Mouse (Mus musculus): ENCODE measurements around the gene Baiap2. TPM values are rescaled to one million over a fixed set of nuclear protein-coding genes. Genes with fewer than 3 reads are reported as not detected.

Gene Baiap2
- total RNA-seq, 2 experiments from 2014 or later, result 71.7 to 72.2 TPM

DNA sequence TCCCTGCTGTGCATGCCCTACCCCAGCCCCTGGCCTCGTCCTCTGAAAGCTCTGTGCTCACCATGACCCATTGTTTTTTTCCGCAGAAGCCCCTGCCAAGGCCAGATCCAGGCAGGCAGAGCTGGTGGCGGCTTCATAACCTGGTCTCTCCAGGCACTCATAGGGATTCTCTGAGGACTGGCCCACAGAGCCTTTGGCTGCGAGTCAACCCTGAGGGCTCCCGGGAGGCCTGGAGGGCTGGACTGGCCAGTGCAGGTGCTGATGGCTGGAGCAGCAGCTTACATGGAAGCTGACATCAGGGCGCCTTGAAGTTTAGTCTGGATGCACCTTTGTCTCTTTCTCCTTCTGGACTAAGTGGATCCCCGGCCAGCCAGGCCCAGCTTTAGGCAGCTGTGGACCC lies 24.0 kb upstream of the Baiap2 start:
- intact Hi-C loops (cut with DNase I), result no loop called here
- peak; percentile 11 for DNase-seq

GRCm38 (mm10) chr11:119919432-119919831 lies 23.1 kb upstream of the Baiap2 start:
- DNase-seq, result no peak
- intact Hi-C loops (cut with DNase I), result no loop called here

- intact Hi-C loops (cut with DNase I), result no loop called here
- peak; percentile 87 for DNase-seq
Measured at GRCm38 (mm10) chr11:119919897-119920296, 22.7 kb upstream of the Baiap2 start.

DNA sequence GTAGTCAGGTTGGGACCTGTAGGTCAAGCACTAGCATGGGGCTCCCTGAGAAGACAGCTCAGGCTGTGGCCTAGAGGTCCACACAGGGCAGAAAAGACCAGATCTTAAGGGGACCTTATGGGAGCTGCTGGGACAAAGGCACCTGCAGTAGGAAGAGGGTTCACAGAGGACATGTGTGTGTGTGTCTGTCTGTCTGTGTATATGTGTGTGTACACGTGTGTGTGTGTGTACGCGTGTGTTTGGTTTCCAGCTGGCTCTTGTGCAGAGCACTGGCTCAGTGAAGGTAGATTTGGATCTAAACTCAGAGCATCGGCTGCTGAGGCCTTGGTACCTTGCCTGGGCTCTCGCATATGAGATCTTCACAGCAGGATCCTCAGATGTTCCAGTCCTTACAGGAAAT lies 21.9 kb upstream of the Baiap2 start:
- intact Hi-C loops (cut with DNase I), result no loop called here

DNA sequence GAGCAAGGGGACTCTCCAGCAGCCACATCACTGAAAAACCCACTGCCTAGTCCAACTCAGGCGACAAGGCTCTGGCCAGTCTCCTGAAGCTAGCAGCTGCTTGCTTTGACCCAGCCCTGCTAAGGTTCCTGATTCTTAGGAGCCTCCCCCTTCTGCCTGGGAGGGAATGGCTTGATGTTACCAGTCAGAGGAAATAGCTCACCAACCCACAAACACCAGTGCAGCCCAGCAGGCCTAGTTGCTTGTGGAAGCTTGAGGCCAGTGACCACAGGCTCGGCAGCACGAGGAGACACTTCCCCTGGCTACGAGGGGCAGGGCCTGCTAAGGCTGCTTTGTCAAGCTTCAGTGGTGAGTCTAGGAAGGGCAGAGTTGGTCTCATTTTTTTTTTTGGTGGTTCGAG lies 17.4 kb upstream of the Baiap2 start:
- intact Hi-C loops (cut with DNase I), result no loop called here
- DNase-seq, result no peak

More for the DNA sequence above, 21.9 kb upstream of the Baiap2 start:
- no peak for DNase-seq

DNA sequence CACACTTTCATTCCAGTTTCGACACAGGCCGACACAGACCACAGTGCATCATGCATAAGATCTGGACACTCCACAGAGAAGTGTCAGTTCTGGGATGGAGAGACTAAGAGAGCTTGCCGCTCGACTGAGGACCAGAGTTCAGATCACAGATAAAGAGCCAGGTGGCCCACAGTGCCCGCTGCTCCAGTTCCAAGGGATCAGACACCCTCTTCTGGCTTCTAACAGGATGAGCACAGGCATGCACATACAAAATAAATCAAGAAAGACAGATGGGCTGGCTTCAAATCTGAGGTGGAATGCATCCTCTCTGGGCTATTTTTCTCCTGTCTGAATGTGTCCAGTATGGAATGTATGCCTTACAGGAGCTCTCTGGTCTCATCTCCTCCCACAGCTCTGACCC lies 15.8 kb upstream of the Baiap2 start:
- DNase-seq, result no peak
- intact Hi-C loops (cut with DNase I), result no loop called here

DNA sequence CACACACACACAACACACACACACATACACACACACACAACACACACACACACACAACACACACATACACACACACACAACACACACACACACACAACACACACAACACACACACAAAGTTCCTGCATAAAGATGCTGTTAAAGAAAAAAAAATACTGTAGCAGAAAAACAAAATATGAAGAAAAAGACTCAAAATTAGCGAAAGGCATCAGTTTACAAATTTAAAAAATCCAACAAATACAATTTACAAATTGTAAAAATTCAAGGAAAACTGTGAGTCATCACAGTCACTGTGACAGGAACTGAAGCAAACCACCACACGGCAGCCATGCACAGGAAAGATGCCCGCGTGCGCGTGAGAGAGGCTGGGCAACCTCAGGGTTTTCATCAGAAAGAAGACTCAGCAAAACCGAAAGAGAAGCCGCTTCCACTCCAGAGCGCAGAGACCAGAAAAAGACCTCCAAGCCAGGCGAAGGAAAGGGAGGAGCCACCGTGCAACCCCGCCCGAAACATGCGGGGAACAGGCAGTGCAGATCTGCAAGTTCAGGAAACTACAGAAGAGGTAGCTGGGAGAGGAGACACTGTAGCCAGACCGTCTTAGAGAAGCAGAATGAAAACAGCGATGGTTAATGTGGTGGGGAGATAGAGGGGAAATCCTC lies 14.4 kb upstream of the Baiap2 start:
- intact Hi-C loops (cut with DNase I), result no loop called here
- no peak for DNase-seq

- intact Hi-C loops (cut with DNase I), result no loop called here
Measured at GRCm38 (mm10) chr11:119929603-119930265, 12.8 kb upstream of the Baiap2 start.

GRCm38 (mm10) chr11:119931809-119932208 lies 10.8 kb upstream of the Baiap2 start:
- DNase-seq, result peak; percentile 62
- intact Hi-C loops (cut with DNase I), result no loop called here

More at GRCm38 (mm10) chr11:119929603-119930265, 12.8 kb upstream of the Baiap2 start:
- DNase-seq, result no peak

- intact Hi-C loops (cut with DNase I), result no loop called here
Measured at GRCm38 (mm10) chr11:119933142-119933541, 9.4 kb upstream of the Baiap2 start.

GRCm38 (mm10) chr11:119933819-119934583 lies 8.6 kb upstream of the Baiap2 start:
- DNase-seq, result no peak
- intact Hi-C loops (cut with DNase I), result no loop called here

More at GRCm38 (mm10) chr11:119933142-119933541, 9.4 kb upstream of the Baiap2 start:
- DNase-seq, result peak; percentile 66

DNA sequence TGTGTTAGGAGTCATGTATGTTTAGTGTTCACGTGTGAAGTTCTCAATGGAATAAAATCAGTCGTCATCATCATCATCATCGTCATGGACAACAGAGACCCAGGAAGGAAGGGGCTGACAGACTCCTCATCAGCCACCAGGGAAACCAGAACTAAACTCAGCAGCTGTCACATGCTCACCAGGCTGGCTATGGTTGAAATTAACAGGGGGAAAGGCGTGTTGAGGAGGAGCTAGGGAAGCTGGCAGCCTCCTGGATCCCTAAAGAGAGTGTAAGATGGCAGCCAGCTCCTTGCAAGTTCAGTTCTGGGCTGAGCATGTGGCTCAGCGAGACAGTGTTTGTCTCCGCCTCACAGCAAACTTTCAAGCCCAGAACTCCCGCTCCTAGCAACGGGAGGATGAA lies 7.8 kb upstream of the Baiap2 start:
- intact Hi-C loops (cut with DNase I), result no loop called here
- no peak for DNase-seq

- peak; percentile 80 for DNase-seq
- intact Hi-C loops (cut with DNase I), result no loop called here
Measured at GRCm38 (mm10) chr11:119935457-119935856, 7.1 kb upstream of the Baiap2 start.

GRCm38 (mm10) chr11:119936456-119936855 lies 6.1 kb upstream of the Baiap2 start:
- intact Hi-C loops (cut with DNase I), result no loop called here
- no peak for DNase-seq

DNA sequence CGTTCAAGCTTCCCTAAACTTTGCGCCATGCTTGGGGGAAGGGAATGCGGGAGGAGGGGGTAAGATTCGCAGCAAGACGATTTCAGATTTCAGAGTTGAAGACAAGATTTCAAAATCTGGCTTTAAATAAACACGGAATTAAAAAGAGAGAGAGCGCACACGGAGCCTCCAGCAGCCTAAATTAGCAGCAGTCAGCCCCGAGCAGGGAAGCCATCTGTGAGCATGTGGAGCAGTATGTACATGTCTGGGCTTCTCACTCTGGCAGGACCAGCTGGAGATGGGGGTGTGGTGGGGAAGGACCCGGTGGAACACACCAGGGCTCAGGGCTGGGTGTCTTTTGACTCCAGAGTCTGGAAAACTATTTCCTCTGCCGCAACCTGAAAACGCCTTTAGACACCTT lies 5.3 kb upstream of the Baiap2 start:
- intact Hi-C loops (cut with DNase I), result no loop called here
- no peak for DNase-seq

DNA sequence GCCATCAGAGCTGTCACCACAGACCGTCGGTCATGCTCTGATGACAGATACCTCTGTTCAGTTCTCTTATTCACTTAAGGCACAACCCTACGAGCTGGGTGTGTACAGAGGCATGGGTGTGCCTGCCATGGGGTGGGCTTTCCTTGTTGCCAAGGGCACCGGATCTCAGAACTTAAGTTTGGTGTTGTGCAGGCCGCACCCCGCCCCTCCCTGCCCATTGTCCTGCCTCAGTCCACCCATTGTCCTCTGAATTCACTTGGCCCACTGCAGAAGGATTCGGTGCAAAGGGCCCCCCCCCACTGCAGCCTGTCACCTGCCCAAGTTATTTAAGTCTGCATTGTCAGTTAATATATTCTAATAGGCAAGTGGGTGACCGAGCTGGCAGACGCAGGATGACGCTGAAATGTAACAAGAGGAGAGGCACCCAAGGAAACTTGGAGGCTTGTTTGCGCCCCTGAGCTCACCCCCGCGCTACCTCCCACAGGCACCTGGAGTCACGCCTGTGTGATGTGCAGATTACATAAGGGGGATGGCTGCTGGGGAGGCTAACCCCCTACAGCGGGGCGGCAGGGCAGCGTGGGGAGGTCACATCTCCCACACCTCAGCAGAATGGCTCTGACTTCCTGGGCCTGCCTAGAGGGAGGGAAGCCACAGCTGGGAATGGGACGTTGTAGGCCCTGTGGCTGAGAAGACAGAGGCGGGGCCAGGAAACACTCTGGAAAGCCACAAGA lies 4.6 kb upstream of the Baiap2 start:
- no peak for DNase-seq
- intact Hi-C loops (cut with DNase I), result no loop called here

DNA sequence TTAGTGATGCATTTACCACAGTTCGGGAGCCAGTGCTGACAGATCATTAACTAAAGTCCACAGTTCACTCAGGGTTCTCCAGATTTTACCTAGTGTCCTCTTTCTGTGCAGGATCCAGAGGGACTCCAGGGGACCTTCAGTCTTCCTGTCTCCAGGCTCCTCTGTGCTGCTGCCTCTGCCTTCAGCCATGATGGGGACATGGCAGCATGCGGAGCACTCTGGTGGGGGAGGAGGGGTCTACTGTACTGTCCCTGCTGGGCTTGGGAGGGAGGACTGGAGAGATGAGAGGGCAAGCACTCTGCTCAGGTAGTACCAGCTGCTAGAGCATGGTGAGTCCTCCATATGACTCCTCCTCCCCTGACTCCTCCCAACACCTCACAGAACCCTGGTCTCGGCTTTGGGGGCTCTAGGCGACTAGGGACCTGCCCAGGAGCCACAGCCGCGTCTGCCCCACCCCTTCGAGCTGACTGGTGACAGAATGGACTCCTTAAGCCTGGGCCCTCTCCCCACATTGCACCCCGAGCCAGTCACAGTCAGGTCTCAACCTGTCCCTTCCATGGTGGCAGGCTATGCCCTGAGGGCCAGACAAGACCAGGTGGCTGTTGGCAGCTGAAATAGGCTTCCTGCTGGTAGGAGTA lies 3.4 kb upstream of the Baiap2 start:
- intact Hi-C loops (cut with DNase I), result no loop called here
- DNase-seq, result no peak

GRCm38 (mm10) chr11:119939711-119940106 lies 2.9 kb upstream of the Baiap2 start:
- intact Hi-C loops (cut with DNase I), result no loop called here

GRCm38 (mm10) chr11:119940142-119940541 lies 2.4 kb upstream of the Baiap2 start:
- DNase-seq, result peak; percentile 17
- intact Hi-C loops (cut with DNase I), result no loop called here

More at GRCm38 (mm10) chr11:119939711-119940106, 2.9 kb upstream of the Baiap2 start:
- no peak for DNase-seq

GRCm38 (mm10) chr11:119941794-119942193 lies 769 bp upstream of the Baiap2 start:
- DNase-seq, result no peak
- intact Hi-C loops (cut with DNase I), result no loop called here
